Mouse (Mus musculus) midbrain, embryonic 11.5 days (tissue): ENCODE measurements around the gene Bnc2. TPM values are rescaled to one million over a fixed set of nuclear protein-coding genes. Genes with fewer than 3 reads are reported as not detected.

Source experiments
- ATAC-seq: fragments of 200-750 bp; cut with Nextera tagmentation; 2 replicates; pipeline ENCODE4 v1.8.0; 2017; ENCODE audit warnings: moderate TSS enrichment, moderate library complexity; ENCODE audit not compliant: low FRiP score
- DNase-seq: peaks from one replicate; pipeline ENCODE4 v3.0.0; 2015; ENCODE audit warnings: low spot score; ENCODE audit errors: missing footprints
- H3K27ac ChIP-seq: fragments of 300-500 bp; sonication (generic); 2 replicates; pipeline ENCODE4 v1.5.1; 2014; ENCODE audit warnings: low read depth, low read length
- H3K27me3 ChIP-seq: fragments of 300-500 bp; sonication (generic); 2 replicates; pipeline ENCODE4 v1.6.1; 2014; ENCODE audit warnings: mild to moderate bottlenecking, low read length, moderate library complexity, mixed read lengths; ENCODE audit not compliant: control insufficient read depth, insufficient read depth
- H3K36me3 ChIP-seq: fragments of 300-500 bp; sonication (generic); 2 replicates; pipeline ENCODE4 v1.6.1; 2014; ENCODE audit warnings: mild to moderate bottlenecking, low read length, moderate library complexity, mixed read lengths; ENCODE audit not compliant: control insufficient read depth, insufficient read depth
- H3K4me1 ChIP-seq: fragments of 300-500 bp; sonication (generic); 2 replicates; pipeline ENCODE4 v1.6.1; 2014; ENCODE audit warnings: low read length; ENCODE audit not compliant: control insufficient read depth, insufficient read depth
- H3K4me2 ChIP-seq: fragments of 300-500 bp; sonication (generic); 2 replicates; pipeline ENCODE4 v1.6.1; 2014; ENCODE audit warnings: mild to moderate bottlenecking, moderate library complexity
- H3K4me3 ChIP-seq: fragments of 300-500 bp; sonication (generic); 2 replicates; pipeline ENCODE4 v1.5.1; 2014; ENCODE audit warnings: low read depth, low read length
- H3K9ac ChIP-seq: fragments of 300-500 bp; sonication (generic); 2 replicates; pipeline ENCODE4 v1.6.1; 2014; ENCODE audit warnings: low read length
- H3K9me3 ChIP-seq: fragments of 300-500 bp; sonication (generic); 2 replicates; pipeline ENCODE4 v1.6.1; 2016; ENCODE audit warnings: low read length; ENCODE audit not compliant: control insufficient read depth
- WGBS: fragments of 180-500 bp; shearing (Covaris S2); extraction: QIAGEN DNeasy Blood & Tissue Kit; methylation state at CpG from one replicate; pipeline ENCODE4 v1.1.7; 2014; 5-methylcytosine and 5-hydroxymethylcytosine counted together
- polyA plus RNA-seq: library from polyadenylated mRNA; unstranded; fragments of >200 nt; fragmentation: Nextera tagmentation; extraction: Ambion mirVana; gene quantifications from 2 replicates; pipeline ENCODE4 v1.2.1, GENCODE M21; 2014

Gene Bnc2
- polyA plus RNA-seq, 1 experiment from 2014 or later = 9.1 TPM

- H3K4me1 ChIP-seq = no peaks in the 10 kb centered on the region; the same call in 1 of the 2 replicates
- no peak for ATAC-seq
- no peaks in the 10 kb centered on the region for H3K36me3 ChIP-seq
- H3K9ac ChIP-seq = no peak overlapping the region
- H3K4me3 ChIP-seq = no peak overlapping the region
- DNase-seq = no peak
- H3K27me3 ChIP-seq = no peaks in the 10 kb centered on the region
- WGBS = 92% methylated on average over 5 of the region's 5 CpGs
- H3K9me3 ChIP-seq = no peaks in the 10 kb centered on the region
- H3K27ac ChIP-seq = no peak overlapping the region
- H3K4me2 ChIP-seq = no peak overlapping the region
These were observed 297.6 kb downstream of the Bnc2 start for GRCm38 (mm10) chr4:84377513-84377912.

GRCm38 (mm10) chr4:84362337-84362823 is 312.7 kb downstream of the Bnc2 start:
- DNase-seq = peak; percentile 84
- 73% methylated on average over 8 of the region's 8 CpGs for WGBS
- H3K4me1 ChIP-seq = peaks cover 6% of the 10 kb centered on the region

GRCm38 (mm10) chr4:84361165-84361564 is 313.9 kb downstream of the Bnc2 start:
- H3K4me3 ChIP-seq = no peak overlapping the region
- DNase-seq = peak; percentile 80
- H3K9ac ChIP-seq = no peak overlapping the region
- ATAC-seq = no peak
- no peak overlapping the region for H3K27ac ChIP-seq
- no peaks in the 10 kb centered on the region for H3K9me3 ChIP-seq
- no peaks in the 10 kb centered on the region for H3K27me3 ChIP-seq
- H3K4me1 ChIP-seq = peaks cover 15% of the 10 kb centered on the region
- 72% methylated on average over 5 of the region's 5 CpGs for WGBS
- H3K36me3 ChIP-seq = no peaks in the 10 kb centered on the region
- H3K4me2 ChIP-seq = no peak overlapping the region

More at GRCm38 (mm10) chr4:84362337-84362823, 312.7 kb downstream of the Bnc2 start:
- no peak overlapping the region for H3K9ac ChIP-seq
- no peak overlapping the region for H3K27ac ChIP-seq
- H3K27me3 ChIP-seq = no peaks in the 10 kb centered on the region
- H3K9me3 ChIP-seq = no peaks in the 10 kb centered on the region
- ATAC-seq = no peak
- no peak overlapping the region for H3K4me2 ChIP-seq
- H3K36me3 ChIP-seq = no peaks in the 10 kb centered on the region
- no peak overlapping the region for H3K4me3 ChIP-seq

- H3K9me3 ChIP-seq = no peaks in the 10 kb centered on the region
These were observed 315.1 kb downstream of the Bnc2 start for GRCm38 (mm10) chr4:84359996-84360395.

GRCm38 (mm10) chr4:84358204-84358603 is 316.9 kb downstream of the Bnc2 start:
- Histone ChIP-seq H3K9me3 (no peaks in the 10 kb centered on the region), H3K4me2 (no peak overlapping the region), H3K27ac (no peak overlapping the region), H3K36me3 (no peaks in the 10 kb centered on the region), H3K4me3 (no peak overlapping the region), H3K9ac (no peak overlapping the region), H3K27me3 (no peaks in the 10 kb centered on the region), H3K4me1 (peaks cover 15% of the 10 kb centered on the region)
- DNase-seq = peak; percentile 85
- ATAC-seq = no peak
- 48% methylated on average over 2 of the region's 2 CpGs for WGBS

More at GRCm38 (mm10) chr4:84359996-84360395, 315.1 kb downstream of the Bnc2 start:
- no peaks in the 10 kb centered on the region for H3K36me3 ChIP-seq
- H3K4me2 ChIP-seq = no peak overlapping the region
- DNase-seq = peak; percentile 41
- H3K4me3 ChIP-seq = no peak overlapping the region
- H3K27ac ChIP-seq = no peak overlapping the region
- no peaks in the 10 kb centered on the region for H3K27me3 ChIP-seq
- H3K9ac ChIP-seq = no peak overlapping the region
- peaks cover 15% of the 10 kb centered on the region for H3K4me1 ChIP-seq
- ATAC-seq = no peak
- 89% methylated on average over 2 of the region's 2 CpGs for WGBS

GRCm38 (mm10) chr4:84357382-84357781 is 317.7 kb downstream of the Bnc2 start:
- no peaks in the 10 kb centered on the region for H3K9me3 ChIP-seq
- peak overlapping the region; percentile 45; the same call in 1 of the 2 replicates for H3K27ac ChIP-seq
- WGBS = 14% methylated on average over 1 of the region's 1 CpGs
- H3K4me3 ChIP-seq = no peak overlapping the region
- no peak overlapping the region for H3K4me2 ChIP-seq
- peak; percentile 83 for ATAC-seq
- no peaks in the 10 kb centered on the region for H3K27me3 ChIP-seq
- no peaks in the 10 kb centered on the region for H3K36me3 ChIP-seq
- H3K4me1 ChIP-seq = peaks cover 15% of the 10 kb centered on the region
- DNase-seq = peak; percentile 88
- no peak overlapping the region for H3K9ac ChIP-seq

GRCm38 (mm10) chr4:84356468-84357153 is 318.5 kb downstream of the Bnc2 start:
- no peak overlapping the region for H3K4me2 ChIP-seq
- H3K36me3 ChIP-seq = no peaks in the 10 kb centered on the region
- no peak overlapping the region for H3K4me3 ChIP-seq
- H3K4me1 ChIP-seq = peaks cover 15% of the 10 kb centered on the region
- peak; percentile 89 for DNase-seq
- H3K27me3 ChIP-seq = no peaks in the 10 kb centered on the region
- H3K9ac ChIP-seq = no peak overlapping the region
- 16% methylated on average over 8 of the region's 8 CpGs for whole genome bisulfite sequencing
- peak; percentile 90 for ATAC-seq
- H3K9me3 ChIP-seq = no peaks in the 10 kb centered on the region
- peak overlapping the region; percentile 56 for H3K27ac ChIP-seq

GRCm38 (mm10) chr4:84352656-84353055 is 322.4 kb downstream of the Bnc2 start:
- no peak for ATAC-seq

GRCm38 (mm10) chr4:84349536-84349935 is 325.5 kb downstream of the Bnc2 start:
- no peak overlapping the region for H3K27ac ChIP-seq
- H3K4me2 ChIP-seq = no peak overlapping the region
- H3K9ac ChIP-seq = no peak overlapping the region
- H3K27me3 ChIP-seq = no peaks in the 10 kb centered on the region
- no peaks in the 10 kb centered on the region for H3K4me1 ChIP-seq
- no peak overlapping the region for H3K4me3 ChIP-seq
- no peaks in the 10 kb centered on the region for H3K36me3 ChIP-seq
- DNase-seq (peak; percentile 39), ATAC-seq (no peak)
- no peaks in the 10 kb centered on the region for H3K9me3 ChIP-seq
- WGBS = 54% methylated on average over 5 of the region's 5 CpGs

More at GRCm38 (mm10) chr4:84352656-84353055, 322.4 kb downstream of the Bnc2 start:
- Histone ChIP-seq H3K27ac (no peak overlapping the region), H3K4me1 (peaks cover 11% of the 10 kb centered on the region), H3K9me3 (no peaks in the 10 kb centered on the region), H3K36me3 (no peaks in the 10 kb centered on the region), H3K27me3 (no peaks in the 10 kb centered on the region), H3K4me3 (no peak overlapping the region), H3K9ac (no peak overlapping the region), H3K4me2 (no peak overlapping the region)
- DNase-seq = no peak
- 69% methylated on average over 2 of the region's 2 CpGs for WGBS
